In genomic region chr15:83250651-83251175, GRCm38 (mm10) we compare ENCODE assay signal across 7 mouse cellular contexts. TPM values are rescaled to one million over a fixed set of nuclear protein-coding genes. Genes with fewer than 3 reads are reported as not detected.
DNase-seq lines count a peak whose midpoint lies in the region; ATAC-seq and TF ChIP-seq lines count a peak whose summit lies in the region.

No protein-coding gene starts in this region.

- peak overlapping the region; percentile 96 for H3K4me3 ChIP-seq in E14TG2a.4 (replicated peaks; ENCODE audit: low read length)
- peak overlapping the region; percentile 48 for H3K4me3 ChIP-seq in hindbrain, embryonic 12.5 days
- H3K4me3 ChIP-seq in liver, embryonic 16.5 days (ENCODE audit: low read depth, low read length), result peak overlapping the region; percentile 47

- 2% methylated on average over 19 of the region's 20 CpGs for WGBS in hindbrain, embryonic 12.5 days
- WGBS in liver, embryonic 16.5 days (ENCODE audit: insufficient replicate concordance), result 5% methylated on average over 20 of the region's 20 CpGs

- no peak overlapping the region for H3K9ac ChIP-seq in hindbrain, embryonic 12.5 days
- no peak overlapping the region for H3K9ac ChIP-seq in liver, embryonic 16.5 days (ENCODE audit: low read depth, low read length)

- H3K4me1 ChIP-seq in E14TG2a.4 (replicated peaks; ENCODE audit: low read depth, low read length), result peaks cover 83% of the 10 kb centered on the region
- peaks cover 13% of the 10 kb centered on the region for H3K4me1 ChIP-seq in hindbrain, embryonic 12.5 days
- H3K4me1 ChIP-seq in liver, embryonic 16.5 days (ENCODE audit: control insufficient read depth, low read depth, low read length), result no peaks in the 10 kb centered on the region; the same call in 1 of the 2 replicates

- H3K27me3 ChIP-seq in E14TG2a.4 (ENCODE audit: insufficient read depth, low read length), result no peaks in the 10 kb centered on the region
- H3K27me3 ChIP-seq in hindbrain, embryonic 12.5 days, result peaks cover 43% of the 10 kb centered on the region
- peaks cover 41% of the 10 kb centered on the region for H3K27me3 ChIP-seq in liver, embryonic 16.5 days (ENCODE audit: control insufficient read depth, insufficient read depth, low read depth, low read length)

- no peak for TF ChIP-seq CTCF in E14TG2a.4 (conservative IDR thresholded peaks at IDR 0.05; ENCODE audit: low read length)

- peak overlapping the region; percentile 91 for H3K4me2 ChIP-seq in hindbrain, embryonic 12.5 days (replicated peaks)
- peak overlapping the region; percentile 62 for H3K4me2 ChIP-seq in liver, embryonic 16.5 days (ENCODE audit: low read depth, low read length)

- H3K36me3 ChIP-seq in E14TG2a.4 (ENCODE audit: insufficient read depth, low read length), result no peaks in the 10 kb centered on the region
- no peaks in the 10 kb centered on the region for H3K36me3 ChIP-seq in hindbrain, embryonic 12.5 days
- H3K36me3 ChIP-seq in liver, embryonic 16.5 days (ENCODE audit: control insufficient read depth, insufficient read depth), result no peaks in the 10 kb centered on the region

- peak; percentile 35 for DNase-seq in MN1 (ENCODE audit: low spot score)
- DNase-seq in spleen, postnatal 4 days (ENCODE audit: low spot score in 2 of 2), result no peak
- no peak for DNase-seq in adrenal gland, adult 18-20 months (ENCODE audit: low spot score in 2 of 2)
- DNase-seq in thymus, postnatal 25 days, result no peak

- no peak overlapping the region for H3K27ac ChIP-seq in hindbrain, embryonic 12.5 days
- H3K27ac ChIP-seq in liver, embryonic 16.5 days (ENCODE audit: low read length), result no peak overlapping the region

- ATAC-seq in hindbrain, embryonic 12.5 days (ENCODE audit: low FRiP score), result no peak
- ATAC-seq in liver, embryonic 16.5 days (ENCODE audit: low read depth), result no peak

- peaks cover 5% of the 10 kb centered on the region; the same call in 1 of the 2 replicates for H3K9me3 ChIP-seq in E14TG2a.4 (ENCODE audit: low read length)
- no peaks in the 10 kb centered on the region for H3K9me3 ChIP-seq in hindbrain, embryonic 12.5 days (replicated peaks)
- no peaks in the 10 kb centered on the region for H3K9me3 ChIP-seq in liver, embryonic 16.5 days (replicated peaks; ENCODE audit: control insufficient read depth, low read length)

RNA-seq across cellular contexts. Expression of gene A4galt, which starts 0.9 kb away (rescaled TPM):
- 2.0 and 2.2 TPM in 2 replicates for polyA plus RNA-seq in hindbrain, embryonic 12.5 days (2016; fragmentation: Nextera tagmentation; extraction: Ambion mirVana)
- 0.13 TPM in 1 of 2 replicates, not detected in the other for polyA plus RNA-seq in liver, embryonic 16.5 days (2015; fragmentation: Nextera tagmentation; extraction: Ambion mirVana)
- 1 to 10 TPM; 5.5 to 8.6 TPM for total RNA-seq in adrenal gland, adult 18-20 months (2021)
